Mouse (Mus musculus) right cerebral cortex, postnatal 10 days (tissue): Measurements from ENCODE around the gene Lyplal1.

ENCODE experiments used
- DNase-seq, 2 experiments: peaks; one replicate each; pipeline ENCODE4 v3.0.0; 2021; ENCODE audit warnings: low spot score in 2 of 2

Lyplal1 gene

DNA sequence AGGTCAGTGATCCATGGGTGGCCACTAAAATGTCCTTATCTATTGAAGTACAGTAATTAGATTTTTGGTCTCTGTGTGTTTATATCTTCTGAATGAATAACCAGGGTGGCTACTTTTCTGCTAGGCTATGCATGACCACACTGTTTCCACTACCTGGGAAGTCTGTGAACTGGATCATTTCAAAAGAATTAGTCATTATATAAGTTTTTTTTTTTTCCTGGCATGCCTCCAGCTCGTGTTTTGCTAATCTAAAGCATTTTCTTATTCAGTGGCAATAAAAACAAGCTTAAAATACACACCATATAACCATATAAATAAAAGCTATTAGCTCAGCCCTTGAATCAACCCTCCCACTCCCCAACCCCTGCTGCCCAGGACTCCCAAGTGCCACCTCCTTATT lies 75.3 kb downstream of the Lyplal1 start:
- no peak for DNase-seq
